Mouse (Mus musculus) liver, embryonic 14.5 days (tissue): Measurements from ENCODE around the gene Dkkl1.

Experiments
- CTCF ChIP-seq: IDR thresholded peaks from 2 replicates; pipeline ENCODE4 v1.5.1; 2016; ENCODE audit warnings: antibody characterized with exemption, low read depth, control low read depth
- EP300 ChIP-seq: IDR thresholded peaks from 2 replicates; pipeline ENCODE4 v1.6.1; 2016; ENCODE audit warnings: antibody characterized with exemption, low read depth

DNA sequence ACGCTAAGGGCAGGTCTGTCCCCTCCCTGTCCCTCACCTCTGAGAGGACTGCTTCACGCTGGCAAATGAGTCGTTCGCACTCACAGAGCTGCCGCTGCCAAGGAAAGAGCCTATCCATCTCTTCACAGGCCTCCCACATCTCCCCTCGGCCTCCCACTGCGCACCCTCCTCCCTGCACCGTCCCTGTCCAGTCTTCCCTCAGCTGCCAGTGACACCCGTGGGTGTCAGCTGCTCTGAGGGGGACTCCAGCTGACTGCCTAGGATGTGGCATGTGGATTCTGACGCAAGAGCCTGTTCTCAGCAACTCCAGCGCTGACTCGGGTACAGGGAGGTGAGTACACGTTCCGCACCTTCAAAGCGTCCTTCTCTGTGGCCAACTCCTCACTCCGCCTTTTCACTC is 22.3 kb downstream of the Dkkl1 start:
- TF ChIP-seq CTCF (no peak), EP300 (no peak)
